Mouse (Mus musculus): ENCODE measurements at regions not wholly inside any gene's neighbourhood (a gene's known extent, or its start where the extent isn't known, plus 50 kb on each side); places are given as distances from the start of the nearest gene placed in this dataset.

DNA sequence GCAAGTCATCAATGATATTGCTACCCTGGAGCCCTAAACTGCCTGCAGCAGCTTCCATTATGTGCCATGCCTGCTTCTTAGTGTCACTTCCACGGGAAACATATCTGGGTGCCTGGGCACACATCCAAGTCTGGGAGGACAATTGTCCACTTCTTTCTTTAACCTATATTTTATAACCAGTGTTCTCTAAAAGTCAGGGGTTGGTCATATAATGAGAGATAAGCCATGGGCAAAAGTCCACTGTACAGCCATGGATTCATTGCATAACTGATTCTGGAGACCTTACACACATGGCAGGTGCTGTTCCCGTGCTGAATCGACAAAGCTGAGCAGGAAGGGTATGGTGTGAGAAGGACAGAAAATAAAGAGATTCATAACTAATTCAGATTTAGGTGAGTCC lies 55.1 kb upstream of the Nampt start:
- no peak for TF ChIP-seq CTCF (IDR thresholded peaks at IDR 0.05)
- no peak for TF ChIP-seq POLR2A (IDR thresholded peaks at IDR 0.05; ENCODE audit: insufficient read depth, low read depth, low read length)

All from heart, adult 2 months (tissue).